Mouse (Mus musculus) limb, embryonic 14.5 days (tissue): ENCODE measurements around the gene Tnfrsf25. TPM values are rescaled to one million over a fixed set of nuclear protein-coding genes. Genes with fewer than 3 reads are reported as not detected.

Source experiments
- ATAC-seq: fragments of 200-750 bp; cut with Nextera tagmentation; 2 replicates; pipeline ENCODE4 v1.8.0; 2017; ENCODE audit warnings: low read depth, moderate number of reproducible peaks, moderate TSS enrichment; ENCODE audit not compliant: low FRiP score
- DNase-seq: peaks from one replicate; pipeline ENCODE4 v3.0.0-alpha.2; 2015; ENCODE audit warnings: low spot score
- H3K27ac ChIP-seq: fragments of 300-500 bp; sonication (generic); replicated peaks from 2 replicates; pipeline ENCODE4 v1.5.1; 2014; ENCODE audit warnings: low read depth, mild to moderate bottlenecking, low read length, moderate library complexity, mixed read lengths
- H3K27me3 ChIP-seq: fragments of 300-500 bp; sonication (generic); 2 replicates; pipeline ENCODE4 v1.6.1; 2014; ENCODE audit warnings: low read length, mixed read lengths; ENCODE audit not compliant: control insufficient read depth, insufficient read depth
- H3K36me3 ChIP-seq: fragments of 300-500 bp; sonication (generic); 2 replicates; pipeline ENCODE4 v1.6.1; 2014; ENCODE audit warnings: mild to moderate bottlenecking, low read length, moderate library complexity, mixed read lengths; ENCODE audit not compliant: control insufficient read depth, insufficient read depth
- H3K4me1 ChIP-seq: fragments of 300-500 bp; sonication (generic); 2 replicates; pipeline ENCODE4 v1.6.1; 2014; ENCODE audit warnings: antibody characterized with exemption, low read length, mixed read lengths; ENCODE audit not compliant: control insufficient read depth, insufficient read depth
- H3K4me2 ChIP-seq: fragments of 300-500 bp; sonication (generic); replicated peaks from 2 replicates; pipeline ENCODE4 v1.6.1; 2014; ENCODE audit warnings: low read depth, mild to moderate bottlenecking, low read length, moderate library complexity; ENCODE audit not compliant: severe bottlenecking
- H3K4me3 ChIP-seq: fragments of 300-500 bp; sonication (generic); replicated peaks from 2 replicates; pipeline ENCODE4 v1.5.1; 2014; ENCODE audit warnings: low read length
- H3K9ac ChIP-seq: fragments of 300-500 bp; sonication (generic); 2 replicates; pipeline ENCODE4 v1.6.1; 2014; ENCODE audit warnings: mild to moderate bottlenecking, low read depth, low read length, moderate library complexity; ENCODE audit not compliant: severe bottlenecking
- H3K9me3 ChIP-seq: fragments of 300-500 bp; sonication (generic); 2 replicates; pipeline ENCODE4 v1.6.1; 2016; ENCODE audit warnings: low read length; ENCODE audit not compliant: control insufficient read depth
- POLR2A ChIP-seq: fragments of 200-500 bp; IDR thresholded peaks from 2 replicates; pipeline ENCODE4 v1.8.0; 2012; ENCODE audit warnings: inconsistent platforms, mild to moderate bottlenecking, moderate library complexity, borderline replicate concordance; ENCODE audit not compliant: insufficient read depth, insufficient read length; ENCODE audit errors: extremely low read depth
- WGBS: fragments of 180-500 bp; shearing (Covaris S2); extraction: QIAGEN DNeasy Blood & Tissue Kit; methylation state at CpG from one replicate; pipeline ENCODE4 v1.1.7; 2014; 5-methylcytosine and 5-hydroxymethylcytosine counted together
- polyA plus RNA-seq, 2 experiments: library from polyadenylated mRNA; depleted of rRNA in 1 of 2; stranded (reverse) in 1 of 2; unstranded in 1 of 2; fragments of >200 nt; fragmentation: Nextera tagmentation in 1 of 2; extraction: Ambion mirVana in 1 of 2; gene quantifications; 2 replicates each; pipeline versions ENCODE4 v1.2.1 to v1.2.3; 2012 to 2014

Tnfrsf25 gene
- polyA plus RNA-seq, 2 experiments, result 1.0 to 6.0 TPM

- no peaks in the 10 kb centered on the region for H3K36me3 ChIP-seq
- H3K27ac ChIP-seq, result no peak overlapping the region
- peaks cover 8% of the 10 kb centered on the region; the same call in 1 of the 2 replicates for H3K4me1 ChIP-seq
- H3K27me3 ChIP-seq, result peaks cover 63% of the 10 kb centered on the region
- no peak overlapping the region for H3K9ac ChIP-seq
- TF ChIP-seq POLR2A, result no peak
- 0 out of 2 replicates have a peak overlapping the region, but pooled peaks have one; percentile 4 for H3K4me3 ChIP-seq
- 4% methylated on average over 15 of the region's 19 CpGs for WGBS
- DNase-seq, result no peak
- ATAC-seq, result no peak
- no peak overlapping the region for H3K4me2 ChIP-seq
- no peaks in the 10 kb centered on the region for H3K9me3 ChIP-seq
Measured at GRCm38 (mm10) chr4:152159285-152159678, 43.5 kb downstream of the Tnfrsf25 start.

DNA sequence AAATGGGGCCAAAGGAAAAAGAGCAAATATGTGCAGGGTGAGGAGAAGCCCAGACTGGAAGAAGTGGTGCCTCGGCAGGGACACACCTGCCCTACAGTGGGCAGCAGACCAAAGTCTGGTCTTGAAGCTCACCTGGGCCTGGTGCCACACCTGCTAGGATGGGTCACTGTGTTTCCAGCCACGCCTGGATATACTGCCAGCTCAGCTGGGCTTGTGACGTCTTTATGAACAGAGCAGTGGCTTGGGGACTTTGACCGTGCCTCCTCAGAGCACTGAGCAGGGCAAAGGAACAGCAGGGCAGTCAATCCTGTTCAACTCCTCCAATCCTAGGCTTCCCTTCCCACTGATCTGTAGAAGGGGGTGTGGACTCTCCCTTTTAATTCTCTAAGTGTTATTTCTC is 45.0 kb downstream of the Tnfrsf25 start:
- H3K4me3 ChIP-seq, result no peak overlapping the region
- no peak overlapping the region for H3K4me2 ChIP-seq
- no peaks in the 10 kb centered on the region for H3K9me3 ChIP-seq
- no peak for TF ChIP-seq POLR2A
- H3K4me1 ChIP-seq, result peaks cover 10% of the 10 kb centered on the region; the same call in 1 of the 2 replicates
- ATAC-seq (no peak), DNase-seq (no peak)
- 50% methylated on average over 4 of the region's 4 CpGs for WGBS
- H3K9ac ChIP-seq, result no peak overlapping the region
- no peak overlapping the region for H3K27ac ChIP-seq
- H3K27me3 ChIP-seq, result peaks cover 54% of the 10 kb centered on the region
- no peaks in the 10 kb centered on the region for H3K36me3 ChIP-seq

DNA sequence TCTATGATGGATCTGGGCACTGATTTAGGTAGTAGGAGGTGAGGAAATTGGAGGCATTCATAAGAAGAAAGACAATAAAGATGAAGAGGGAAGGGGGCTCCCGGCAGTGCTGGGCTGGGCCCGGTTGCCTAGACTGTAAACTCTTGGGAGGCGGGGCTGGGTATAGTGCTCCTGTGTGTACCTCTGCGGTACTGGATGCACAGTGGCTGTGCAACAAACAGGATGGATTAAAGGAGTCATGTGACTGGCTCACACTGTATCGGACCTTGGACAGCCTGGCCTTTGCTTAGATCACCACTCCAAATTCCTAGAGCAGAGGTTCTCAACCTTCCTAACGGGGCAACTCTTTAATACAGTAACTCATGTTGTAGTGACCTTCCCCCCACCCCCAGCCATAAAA is 45.9 kb downstream of the Tnfrsf25 start:
- no peak overlapping the region for H3K9ac ChIP-seq
- 67% methylated on average over 6 of the region's 6 CpGs for WGBS

DNA sequence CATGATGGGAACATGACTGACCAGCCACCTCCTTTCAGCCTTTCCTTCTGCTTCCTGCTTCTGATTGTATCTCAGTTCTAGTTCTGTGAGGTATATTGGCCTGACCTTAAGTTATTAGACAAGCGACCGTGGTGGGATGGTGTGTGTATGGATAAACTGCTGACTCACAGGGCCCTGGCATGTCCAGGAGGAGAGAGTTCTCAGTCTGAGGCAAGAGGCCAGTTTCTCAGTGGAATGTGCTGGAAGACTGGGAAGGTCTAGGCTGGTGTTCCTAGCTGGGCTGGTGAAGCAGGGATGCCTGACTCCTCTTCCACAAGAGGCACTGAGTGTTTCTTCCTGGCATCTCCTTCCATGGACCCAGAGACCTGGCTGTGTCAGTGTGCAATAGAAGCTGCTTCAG is 47.0 kb downstream of the Tnfrsf25 start:
- 91% methylated on average over 2 of the region's 2 CpGs for WGBS
- no peak for DNase-seq

More for the DNA sequence above, 45.9 kb downstream of the Tnfrsf25 start:
- Histone ChIP-seq H3K27me3 (peaks cover 54% of the 10 kb centered on the region), H3K9me3 (no peaks in the 10 kb centered on the region), H3K4me2 (no peak overlapping the region), H3K36me3 (no peaks in the 10 kb centered on the region), H3K27ac (no peak overlapping the region), H3K4me3 (no peak overlapping the region), H3K4me1 (peaks cover 10% of the 10 kb centered on the region; the same call in 1 of the 2 replicates)
- TF ChIP-seq POLR2A, result no peak
- DNase-seq (no peak), ATAC-seq (no peak)

DNA sequence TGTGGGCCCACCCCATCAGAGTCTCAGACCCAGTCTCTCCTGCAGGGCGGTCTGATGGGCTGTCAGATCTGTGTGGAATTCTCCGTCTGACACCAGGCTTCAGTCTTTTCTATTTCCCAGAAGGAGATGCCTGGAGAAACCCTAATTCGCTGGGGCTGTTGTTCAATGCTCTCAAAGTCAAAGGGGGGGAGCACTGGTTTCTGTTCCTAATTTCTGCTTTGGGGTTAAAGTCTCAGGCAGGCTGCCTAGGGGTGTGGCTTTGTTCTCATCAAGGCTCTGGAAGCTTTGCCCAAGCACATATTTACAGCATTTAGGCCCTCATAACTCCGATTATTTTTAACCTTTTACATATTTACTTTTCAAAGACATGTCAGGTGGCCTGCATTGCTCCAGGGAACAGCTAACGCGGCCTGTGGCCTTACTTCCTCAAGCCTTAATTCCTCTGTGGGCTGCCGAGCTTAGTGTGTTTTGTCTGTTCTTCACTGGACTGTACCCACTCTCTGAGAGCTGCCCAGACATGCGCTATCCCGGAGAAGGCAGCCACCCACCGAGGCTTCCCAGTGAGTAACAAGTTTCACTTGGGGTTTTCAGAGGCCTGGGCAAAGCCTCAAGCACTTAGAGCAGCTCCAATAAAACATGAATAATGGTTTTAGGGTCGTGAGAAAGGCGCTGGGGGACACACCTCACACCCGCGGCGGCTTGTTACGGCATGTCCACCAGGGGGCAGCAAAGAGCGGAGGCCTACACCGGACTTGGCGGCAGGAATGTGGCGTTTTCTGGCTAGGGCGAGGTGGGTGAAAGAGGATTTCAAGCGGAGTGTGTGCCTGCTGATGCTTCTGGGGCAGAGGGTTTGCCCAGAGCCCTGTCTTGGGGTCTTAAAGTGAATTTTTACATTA is 49.5 kb downstream of the Tnfrsf25 start:
- WGBS, result 14% methylated on average over 22 of the region's 22 CpGs
- ATAC-seq (0 out of 2 replicates have a peak, but pooled peaks have one; percentile 23), DNase-seq (peak; percentile 44)
- Histone ChIP-seq H3K4me2 (no peak overlapping the region), H3K9me3 (no peaks in the 10 kb centered on the region), H3K4me1 (0 out of 2 replicates have a peak, but pooled peaks cover 2% of the 10 kb centered on the region), H3K9ac (no peak overlapping the region), H3K27me3 (peaks cover 20% of the 10 kb centered on the region), H3K4me3 (no peak overlapping the region), H3K36me3 (no peaks in the 10 kb centered on the region), H3K27ac (no peak overlapping the region)
- no peak for TF ChIP-seq POLR2A

More for the DNA sequence above, 47.0 kb downstream of the Tnfrsf25 start:
- TF ChIP-seq POLR2A, result no peak
- H3K4me2 ChIP-seq, result no peak overlapping the region
- no peak overlapping the region for H3K4me3 ChIP-seq
- no peaks in the 10 kb centered on the region for H3K9me3 ChIP-seq
- no peak for ATAC-seq
- peaks cover 45% of the 10 kb centered on the region for H3K27me3 ChIP-seq
- no peaks in the 10 kb centered on the region for H3K36me3 ChIP-seq
- no peak overlapping the region for H3K27ac ChIP-seq
- peaks cover 10% of the 10 kb centered on the region; the same call in 1 of the 2 replicates for H3K4me1 ChIP-seq
- H3K9ac ChIP-seq, result no peak overlapping the region
